Mouse (Mus musculus): ENCODE data around the gene Reep1. TPM values are rescaled to one million over a fixed set of nuclear protein-coding genes. Genes with fewer than 3 reads are reported as not detected.

Gene Reep1
- polyA plus RNA-seq, 1 experiment, result 2.9 TPM

GRCm38 (mm10) chr6:71726710-71727109 is 19.3 kb downstream of the Reep1 start:
- H3K4me1 ChIP-seq (ENCODE audit: control insufficient read depth, insufficient read depth, low read length), result no peaks in the 10 kb centered on the region
- no peaks in the 10 kb centered on the region for H3K9me3 ChIP-seq (replicated peaks; ENCODE audit: control insufficient read depth, insufficient read depth, low read length, poor library complexity, severe bottlenecking)
- no peak overlapping the region for H3K4me3 ChIP-seq (ENCODE audit: low read depth, low read length)
- TF ChIP-seq POLR2A (IDR thresholded peaks at IDR 0.05; ENCODE audit: insufficient read depth, low read length) (no peak), EP300 (IDR thresholded peaks at IDR 0.05; ENCODE audit: insufficient read depth, low read depth, low read length) (no peak), CTCF (IDR thresholded peaks at IDR 0.05; ENCODE audit: low read depth, low read length) (no peak)
- no peaks in the 10 kb centered on the region for H3K36me3 ChIP-seq (ENCODE audit: control insufficient read depth, insufficient read depth, low read length, poor library complexity, severe bottlenecking)
- H3K9ac ChIP-seq (ENCODE audit: low read depth, poor library complexity, severe bottlenecking), result no peak overlapping the region
- H3K27me3 ChIP-seq (ENCODE audit: control insufficient read depth, insufficient read depth, low read length, poor library complexity, severe bottlenecking), result no peaks in the 10 kb centered on the region
- no peak overlapping the region for H3K27ac ChIP-seq (ENCODE audit: insufficient read depth, low read length)

- TF ChIP-seq POLR2A (IDR thresholded peaks at IDR 0.05; ENCODE audit: insufficient read depth, low read length) (no peak), EP300 (IDR thresholded peaks at IDR 0.05; ENCODE audit: insufficient read depth, low read depth, low read length) (no peak), CTCF (IDR thresholded peaks at IDR 0.05; ENCODE audit: low read depth, low read length) (no peak)
- Histone ChIP-seq H3K4me3 (ENCODE audit: low read depth, low read length) (no peak overlapping the region), H3K9ac (ENCODE audit: low read depth, poor library complexity, severe bottlenecking) (no peak overlapping the region), H3K9me3 (replicated peaks; ENCODE audit: control insufficient read depth, insufficient read depth, low read length, poor library complexity, severe bottlenecking) (no peaks in the 10 kb centered on the region), H3K27ac (ENCODE audit: insufficient read depth, low read length) (no peak overlapping the region), H3K4me1 (ENCODE audit: control insufficient read depth, insufficient read depth, low read length) (no peaks in the 10 kb centered on the region), H3K27me3 (ENCODE audit: control insufficient read depth, insufficient read depth, low read length, poor library complexity, severe bottlenecking) (no peaks in the 10 kb centered on the region), H3K36me3 (ENCODE audit: control insufficient read depth, insufficient read depth, low read length, poor library complexity, severe bottlenecking) (no peaks in the 10 kb centered on the region)
These were observed 20.9 kb downstream of the Reep1 start for GRCm38 (mm10) chr6:71728306-71728705.

- Histone ChIP-seq H3K36me3 (ENCODE audit: control insufficient read depth, insufficient read depth, low read length, poor library complexity, severe bottlenecking) (no peaks in the 10 kb centered on the region), H3K4me3 (ENCODE audit: low read depth, low read length) (no peak overlapping the region), H3K4me1 (ENCODE audit: control insufficient read depth, insufficient read depth, low read length) (peaks cover 2% of the 10 kb centered on the region), H3K9me3 (replicated peaks; ENCODE audit: control insufficient read depth, insufficient read depth, low read length, poor library complexity, severe bottlenecking) (no peaks in the 10 kb centered on the region), H3K27ac (ENCODE audit: insufficient read depth, low read length) (no peak overlapping the region), H3K27me3 (ENCODE audit: control insufficient read depth, insufficient read depth, low read length, poor library complexity, severe bottlenecking) (no peaks in the 10 kb centered on the region), H3K9ac (ENCODE audit: low read depth, poor library complexity, severe bottlenecking) (no peak overlapping the region)
- TF ChIP-seq EP300 (IDR thresholded peaks at IDR 0.05; ENCODE audit: insufficient read depth, low read depth, low read length) (no peak), POLR2A (IDR thresholded peaks at IDR 0.05; ENCODE audit: insufficient read depth, low read length) (no peak), CTCF (IDR thresholded peaks at IDR 0.05; ENCODE audit: low read depth, low read length) (no peak)
These were observed 27.7 kb downstream of the Reep1 start for GRCm38 (mm10) chr6:71734910-71735599.

GRCm38 (mm10) chr6:71735600-71736010 is 28.2 kb downstream of the Reep1 start:
- no peaks in the 10 kb centered on the region for H3K9me3 ChIP-seq (replicated peaks; ENCODE audit: control insufficient read depth, insufficient read depth, low read length, poor library complexity, severe bottlenecking)
- no peaks in the 10 kb centered on the region for H3K36me3 ChIP-seq (ENCODE audit: control insufficient read depth, insufficient read depth, low read length, poor library complexity, severe bottlenecking)
- no peak overlapping the region for H3K9ac ChIP-seq (ENCODE audit: low read depth, poor library complexity, severe bottlenecking)
- H3K4me3 ChIP-seq (ENCODE audit: low read depth, low read length), result no peak overlapping the region
- no peaks in the 10 kb centered on the region for H3K27me3 ChIP-seq (ENCODE audit: control insufficient read depth, insufficient read depth, low read length, poor library complexity, severe bottlenecking)
- peaks cover 2% of the 10 kb centered on the region for H3K4me1 ChIP-seq (ENCODE audit: control insufficient read depth, insufficient read depth, low read length)
- no peak overlapping the region for H3K27ac ChIP-seq (ENCODE audit: insufficient read depth, low read length)
- TF ChIP-seq EP300 (IDR thresholded peaks at IDR 0.05; ENCODE audit: insufficient read depth, low read depth, low read length), result no peak
- TF ChIP-seq POLR2A (IDR thresholded peaks at IDR 0.05; ENCODE audit: insufficient read depth, low read length), result no peak
- TF ChIP-seq CTCF (IDR thresholded peaks at IDR 0.05; ENCODE audit: low read depth, low read length), result no peak

- H3K9me3 ChIP-seq (replicated peaks; ENCODE audit: control insufficient read depth, insufficient read depth, low read length, poor library complexity, severe bottlenecking), result no peaks in the 10 kb centered on the region
- no peak for TF ChIP-seq EP300 (IDR thresholded peaks at IDR 0.05; ENCODE audit: insufficient read depth, low read depth, low read length)
- no peak for TF ChIP-seq POLR2A (IDR thresholded peaks at IDR 0.05; ENCODE audit: insufficient read depth, low read length)
- no peak for TF ChIP-seq CTCF (IDR thresholded peaks at IDR 0.05; ENCODE audit: low read depth, low read length)
- no peak overlapping the region for H3K9ac ChIP-seq (ENCODE audit: low read depth, poor library complexity, severe bottlenecking)
- peaks cover 2% of the 10 kb centered on the region for H3K4me1 ChIP-seq (ENCODE audit: control insufficient read depth, insufficient read depth, low read length)
- no peak overlapping the region for H3K27ac ChIP-seq (ENCODE audit: insufficient read depth, low read length)
- H3K4me3 ChIP-seq (ENCODE audit: low read depth, low read length), result no peak overlapping the region
- H3K27me3 ChIP-seq (ENCODE audit: control insufficient read depth, insufficient read depth, low read length, poor library complexity, severe bottlenecking), result no peaks in the 10 kb centered on the region
- no peaks in the 10 kb centered on the region for H3K36me3 ChIP-seq (ENCODE audit: control insufficient read depth, insufficient read depth, low read length, poor library complexity, severe bottlenecking)
These were observed 28.7 kb downstream of the Reep1 start for GRCm38 (mm10) chr6:71736101-71736500.

- Histone ChIP-seq H3K9ac (ENCODE audit: low read depth, poor library complexity, severe bottlenecking) (no peak overlapping the region), H3K27me3 (ENCODE audit: control insufficient read depth, insufficient read depth, low read length, poor library complexity, severe bottlenecking) (no peaks in the 10 kb centered on the region), H3K27ac (ENCODE audit: insufficient read depth, low read length) (no peak overlapping the region), H3K36me3 (ENCODE audit: control insufficient read depth, insufficient read depth, low read length, poor library complexity, severe bottlenecking) (no peaks in the 10 kb centered on the region), H3K4me1 (ENCODE audit: control insufficient read depth, insufficient read depth, low read length) (peaks cover 2% of the 10 kb centered on the region), H3K9me3 (replicated peaks; ENCODE audit: control insufficient read depth, insufficient read depth, low read length, poor library complexity, severe bottlenecking) (no peaks in the 10 kb centered on the region), H3K4me3 (ENCODE audit: low read depth, low read length) (no peak overlapping the region)
- no peak for TF ChIP-seq POLR2A (IDR thresholded peaks at IDR 0.05; ENCODE audit: insufficient read depth, low read length)
- no peak for TF ChIP-seq EP300 (IDR thresholded peaks at IDR 0.05; ENCODE audit: insufficient read depth, low read depth, low read length)
- TF ChIP-seq CTCF (IDR thresholded peaks at IDR 0.05; ENCODE audit: low read depth, low read length), result no peak
These were observed 29.8 kb downstream of the Reep1 start for GRCm38 (mm10) chr6:71737202-71737601.

Measured in ES-Bruce4 (cell line).